Mouse (Mus musculus): ENCODE results near the gene Immp2l. TPM values are rescaled to one million over a fixed set of nuclear protein-coding genes. Genes with fewer than 3 reads are reported as not detected.
"Not testable (repeated sequence)": the region's sequence is repeated elsewhere in the genome, so short reads cannot be mapped to it uniquely, and the experiment has no call there.

Gene Immp2l
- total RNA-seq, 2 experiments from 2014 or later, result 9.5 to 14.0 TPM

DNA sequence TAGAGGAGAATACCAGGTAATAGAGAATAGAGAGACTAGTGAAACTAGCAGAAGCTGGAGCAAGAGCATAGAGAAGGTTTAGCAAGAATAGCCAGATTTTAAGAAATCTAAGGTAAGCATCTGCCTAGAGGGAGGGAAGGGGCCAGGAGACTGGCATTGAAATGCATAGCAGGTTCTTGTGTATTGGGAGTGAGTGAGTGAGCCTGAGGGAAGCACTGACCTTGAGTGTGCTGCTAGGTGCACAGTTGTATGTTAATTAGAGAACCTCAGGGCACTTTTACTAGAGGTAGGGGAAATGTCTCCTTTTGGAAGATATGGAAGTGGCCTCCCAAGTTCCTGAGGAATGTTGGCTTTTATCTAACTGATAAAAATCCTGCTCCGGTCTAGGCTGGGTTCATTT lies 705.9 kb downstream of the Immp2l start:
- H3K27ac ChIP-seq, result no peak overlapping the region
- no peak for DNase-seq

DNA sequence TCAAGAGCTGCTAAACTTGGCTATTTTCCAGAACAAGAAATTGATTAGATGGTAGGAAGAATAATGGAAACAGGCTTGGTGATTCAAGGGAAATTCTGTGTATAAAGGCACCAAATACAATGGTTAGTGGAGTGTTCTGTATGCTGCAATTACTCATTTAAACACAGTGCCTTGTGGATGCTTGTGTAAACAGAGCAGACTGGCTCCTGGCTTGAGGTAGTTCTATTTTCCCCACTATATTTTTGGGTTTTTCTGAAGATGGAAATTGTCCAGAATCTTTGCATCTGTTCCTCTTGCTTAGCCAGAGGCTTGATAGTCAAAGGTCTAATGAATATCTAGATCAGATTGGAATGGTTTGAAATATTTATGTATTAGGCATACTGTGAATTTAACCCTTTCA lies 709.3 kb downstream of the Immp2l start:
- Histone ChIP-seq H3K27ac (no peak overlapping the region), H3K4me3 (no peak overlapping the region)
- intact Hi-C loops (cut with DNase I), result no loop called here
- no peak for DNase-seq
- TF ChIP-seq CTCF (IDR thresholded peaks at IDR 0.05), result no peak

More for the DNA sequence above, 705.9 kb downstream of the Immp2l start:
- no peak overlapping the region for H3K4me3 ChIP-seq
- no peak for TF ChIP-seq CTCF (IDR thresholded peaks at IDR 0.05)
- intact Hi-C loops (cut with DNase I), result no loop called here

DNA sequence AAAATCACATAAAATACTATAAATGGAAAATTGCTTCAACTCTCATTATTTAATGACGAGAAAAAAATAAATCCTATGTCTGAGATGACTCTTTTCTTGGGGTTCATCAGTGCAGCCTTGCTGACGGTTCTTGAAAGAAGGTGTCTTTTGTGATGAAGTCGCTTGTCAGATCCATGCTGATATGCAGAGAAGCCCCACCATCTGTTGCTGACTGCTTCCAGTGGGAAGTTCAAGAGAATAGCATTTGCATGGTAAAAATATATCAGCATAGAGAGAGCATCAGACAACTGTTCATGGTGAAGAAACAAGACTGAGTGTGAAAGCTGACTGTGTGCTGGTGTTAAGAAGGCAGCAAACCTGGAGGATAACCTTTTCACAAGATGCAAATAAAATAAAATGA lies 719.0 kb downstream of the Immp2l start:
- DNase-seq, result no peak
- Histone ChIP-seq H3K27ac (no peak overlapping the region), H3K4me3 (no peak overlapping the region)
- intact Hi-C loops (cut with DNase I), result no loop called here
- no peak for TF ChIP-seq CTCF (IDR thresholded peaks at IDR 0.05)

DNA sequence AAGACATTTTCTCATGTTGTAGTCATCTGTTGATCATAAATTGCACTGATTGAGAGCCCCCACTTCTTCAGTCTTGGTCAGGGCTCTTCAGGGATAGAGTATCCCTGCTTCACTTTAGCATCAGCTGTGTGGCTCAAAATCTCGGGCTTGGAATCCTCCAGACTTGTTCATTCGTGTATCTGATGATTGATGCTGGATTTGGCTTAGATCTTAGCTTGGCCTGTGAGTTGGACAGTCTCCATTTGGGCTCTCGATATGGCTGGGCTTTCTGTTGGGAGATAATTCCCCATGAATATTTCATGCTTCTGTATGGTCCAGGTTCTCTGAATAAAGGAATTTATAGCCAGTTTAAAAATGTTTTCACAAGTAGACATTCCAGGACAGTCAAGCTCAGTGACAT lies 739.5 kb downstream of the Immp2l start:
- no peak overlapping the region for H3K4me3 ChIP-seq
- TF ChIP-seq CTCF (IDR thresholded peaks at IDR 0.05), result no peak
- no peak for DNase-seq
- intact Hi-C loops (cut with DNase I), result no loop called here
- no peak overlapping the region for H3K27ac ChIP-seq

DNA sequence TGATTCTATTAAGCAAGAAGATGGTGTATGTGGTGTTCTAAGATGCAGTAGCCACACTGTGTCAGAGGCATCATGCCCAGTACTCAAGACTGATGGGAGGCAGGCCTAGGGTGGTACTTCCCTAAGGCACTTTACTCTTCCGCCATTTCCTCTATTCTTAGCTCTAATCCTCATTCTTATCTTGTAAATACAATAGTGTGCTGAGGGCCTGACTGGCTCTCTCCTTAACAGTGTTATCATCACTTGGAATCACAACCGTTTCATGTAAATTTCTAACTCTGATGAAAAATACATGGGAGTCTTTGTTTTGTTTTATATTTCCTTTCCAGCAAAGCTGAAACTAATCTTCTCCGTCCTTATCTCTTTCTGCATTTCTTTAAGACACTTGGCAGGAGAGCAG lies 750.1 kb downstream of the Immp2l start:
- no peak overlapping the region for H3K27ac ChIP-seq
- DNase-seq, result no peak
- no peak for TF ChIP-seq CTCF (IDR thresholded peaks at IDR 0.05)
- no peak overlapping the region for H3K4me3 ChIP-seq
- intact Hi-C loops (cut with DNase I), result no loop called here

DNA sequence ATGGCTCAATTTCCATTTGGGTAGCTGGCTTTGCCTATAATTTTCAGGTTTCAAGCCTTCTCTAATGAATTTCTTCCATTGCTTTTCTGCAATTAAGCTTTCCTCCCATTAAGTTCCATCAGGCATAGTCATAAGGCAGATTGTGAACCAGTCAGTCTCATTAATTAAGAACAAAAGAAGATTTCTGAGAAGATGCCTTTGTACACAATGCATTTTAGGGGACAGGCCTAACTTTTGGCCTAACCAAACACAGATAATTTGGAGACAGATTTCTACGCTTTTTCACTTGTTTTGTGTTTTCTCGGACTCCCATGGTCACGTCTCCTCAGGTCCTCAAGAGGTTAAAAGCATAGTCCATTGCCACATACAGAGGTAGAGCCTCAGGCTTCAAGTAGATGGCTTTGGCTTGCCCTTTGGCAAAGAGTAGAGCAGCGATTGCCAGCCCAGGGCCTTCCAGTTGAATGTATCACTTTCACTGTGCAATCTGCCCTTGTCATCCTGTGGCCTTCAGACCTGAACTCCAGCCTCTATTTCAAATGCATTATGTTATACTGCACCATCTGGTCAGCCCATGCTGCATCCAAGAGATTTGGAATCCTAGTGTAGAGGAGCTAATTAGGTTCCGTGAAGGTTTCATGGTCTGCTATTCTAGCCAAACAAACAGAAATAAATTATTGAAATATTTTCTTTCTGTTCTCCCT lies 750.9 kb downstream of the Immp2l start:
- TF ChIP-seq CTCF (IDR thresholded peaks at IDR 0.05), result no peak
- peak; percentile 54 for DNase-seq

DNA sequence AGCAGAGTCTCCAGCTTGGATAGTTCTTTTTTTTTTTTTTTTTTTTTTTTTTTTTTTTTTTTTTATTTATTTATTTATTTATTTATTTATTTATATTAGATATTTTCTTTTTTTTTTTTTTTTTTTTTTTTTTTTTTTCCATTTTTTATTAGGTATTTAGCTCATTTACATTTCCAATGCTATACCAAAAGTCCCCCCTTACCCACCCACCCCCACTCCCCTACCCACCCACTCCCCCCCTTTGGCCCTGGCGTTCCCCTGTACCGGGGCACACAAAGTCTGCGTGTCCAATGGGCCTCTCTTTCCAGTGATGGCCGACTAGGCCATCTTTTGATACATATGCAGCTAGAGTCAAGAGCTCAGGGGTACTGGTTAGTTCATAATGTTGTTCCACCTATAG lies 753.9 kb downstream of the Immp2l start:
- DNase-seq; H3K4me3 ChIP-seq; H3K27ac ChIP-seq; intact Hi-C loops (cut with DNase I): not testable (repeated sequence)

More for the DNA sequence above, 750.9 kb downstream of the Immp2l start:
- H3K4me3 ChIP-seq, result no peak overlapping the region
- H3K27ac ChIP-seq, result no peak overlapping the region
- intact Hi-C loops (cut with DNase I), result no loop called here

DNA sequence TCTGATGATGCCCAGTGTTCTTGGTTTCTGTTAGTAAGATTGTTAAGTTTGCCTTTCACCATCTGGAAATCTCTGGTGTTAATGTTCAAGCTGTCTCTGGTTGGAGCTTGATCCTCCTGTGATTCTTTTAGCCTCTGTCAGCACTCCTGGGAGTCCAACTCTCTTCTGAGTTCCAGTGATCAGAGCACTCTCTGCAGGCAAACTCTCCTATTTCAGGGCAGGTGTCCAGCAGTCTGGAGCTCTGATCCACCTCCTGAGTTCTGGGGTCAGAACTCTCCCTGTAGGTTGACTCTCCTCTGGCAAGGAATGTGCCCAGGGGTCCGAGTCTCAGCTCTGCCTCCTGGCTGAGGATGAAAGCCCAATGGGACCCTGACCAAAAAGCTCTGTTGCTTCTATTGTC lies 769.8 kb downstream of the Immp2l start:
- intact Hi-C loops (cut with DNase I); H3K27ac ChIP-seq; DNase-seq; H3K4me3 ChIP-seq: not testable (repeated sequence)

DNA sequence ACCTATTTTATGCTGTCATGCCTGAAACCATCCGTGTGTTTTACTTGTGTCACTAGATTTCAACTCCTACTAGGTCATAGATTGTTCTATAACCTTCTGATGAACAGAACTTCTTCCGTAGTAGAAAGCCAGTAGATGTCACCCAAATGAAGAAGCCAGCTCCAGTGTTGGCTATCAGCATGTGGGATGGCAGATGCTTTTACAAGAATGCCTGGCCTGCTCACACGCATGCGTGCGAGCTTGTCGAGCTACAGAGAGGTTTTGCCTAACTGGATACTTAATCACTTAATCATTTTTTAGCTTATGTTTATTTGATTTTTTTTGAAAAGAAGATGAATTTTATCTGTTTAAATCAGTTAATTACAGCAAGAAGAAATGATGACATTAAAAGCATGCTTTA lies 805.6 kb downstream of the Immp2l start:
- DNase-seq, result no peak
- Histone ChIP-seq H3K27ac (no peak overlapping the region), H3K4me3 (no peak overlapping the region)
- TF ChIP-seq CTCF (IDR thresholded peaks at IDR 0.05), result no peak
- intact Hi-C loops (cut with DNase I), result no loop called here

DNA sequence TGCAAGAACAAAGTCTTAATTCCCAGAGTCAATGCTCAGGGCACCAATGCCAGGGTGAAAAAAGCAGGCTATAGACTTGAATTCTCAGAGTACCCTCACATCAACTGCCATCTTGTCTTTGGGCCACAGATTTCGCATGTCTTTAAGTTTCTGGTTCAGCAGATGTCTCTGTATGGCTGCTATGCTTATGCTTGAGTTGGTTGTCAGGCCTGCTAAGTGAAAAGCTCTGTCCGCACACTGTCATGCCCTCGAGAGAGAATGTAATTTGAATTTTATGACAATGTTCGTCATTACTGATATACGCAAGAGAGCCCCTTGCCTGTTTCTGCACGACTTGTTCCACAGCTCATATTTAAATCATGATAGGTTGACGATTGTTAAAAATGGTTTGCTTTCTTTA lies 807.8 kb downstream of the Immp2l start:
- DNase-seq, result no peak
- Histone ChIP-seq H3K27ac (no peak overlapping the region), H3K4me3 (no peak overlapping the region)
- intact Hi-C loops (cut with DNase I), result no loop called here
- TF ChIP-seq CTCF (IDR thresholded peaks at IDR 0.05), result no peak

DNA sequence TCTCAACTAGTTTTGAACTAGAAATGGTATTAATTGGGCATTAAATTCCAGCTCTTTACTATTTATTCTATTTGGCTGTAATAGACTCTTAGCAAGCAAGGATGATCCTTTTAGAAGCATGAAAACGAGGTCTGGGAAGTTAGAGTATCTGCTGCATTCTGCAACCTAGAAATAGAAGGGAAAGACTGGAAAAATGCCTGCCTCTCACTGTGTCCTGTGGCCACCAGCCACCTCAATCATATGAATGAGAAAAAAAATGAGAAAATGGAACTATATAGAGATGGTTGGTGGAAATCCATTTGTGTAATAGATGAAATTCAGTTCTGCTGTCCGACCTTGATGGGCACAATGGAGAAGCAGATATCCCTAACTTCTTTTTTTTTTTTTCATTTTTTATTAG lies 810.8 kb downstream of the Immp2l start:
- intact Hi-C loops (cut with DNase I), result no loop called here
- Histone ChIP-seq H3K4me3 (no peak overlapping the region), H3K27ac (no peak overlapping the region)
- TF ChIP-seq CTCF (IDR thresholded peaks at IDR 0.05), result no peak
- DNase-seq, result no peak

DNA sequence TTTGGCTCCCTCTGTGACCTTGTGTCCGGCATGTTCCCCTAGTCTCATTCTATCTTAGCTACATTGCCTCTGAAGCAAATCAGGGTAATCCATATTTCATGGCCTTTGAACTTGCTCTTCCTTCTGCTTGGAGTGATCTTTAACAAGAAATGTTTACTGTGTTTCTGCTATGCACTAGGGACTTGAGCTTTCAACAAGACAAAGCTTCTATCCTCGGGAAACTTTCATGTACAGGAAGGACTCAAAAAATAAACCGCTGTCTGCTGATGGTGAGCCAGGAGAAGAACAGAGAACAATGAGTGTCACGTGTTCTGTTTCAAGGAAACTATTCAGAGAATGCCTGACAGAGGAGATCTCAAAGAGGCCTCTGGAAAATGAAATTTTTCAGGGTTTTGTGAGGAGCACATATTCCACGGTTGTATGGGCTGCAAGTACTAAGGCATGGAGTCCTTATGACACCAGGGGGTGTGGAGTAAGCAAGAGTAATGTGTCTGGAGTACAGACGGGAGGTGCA lies 814.5 kb downstream of the Immp2l start:
- no peak for DNase-seq
- intact Hi-C loops (cut with DNase I), result no loop called here
- no peak overlapping the region for H3K27ac ChIP-seq
- H3K4me3 ChIP-seq, result no peak overlapping the region
- TF ChIP-seq CTCF (IDR thresholded peaks at IDR 0.05), result no peak

DNA sequence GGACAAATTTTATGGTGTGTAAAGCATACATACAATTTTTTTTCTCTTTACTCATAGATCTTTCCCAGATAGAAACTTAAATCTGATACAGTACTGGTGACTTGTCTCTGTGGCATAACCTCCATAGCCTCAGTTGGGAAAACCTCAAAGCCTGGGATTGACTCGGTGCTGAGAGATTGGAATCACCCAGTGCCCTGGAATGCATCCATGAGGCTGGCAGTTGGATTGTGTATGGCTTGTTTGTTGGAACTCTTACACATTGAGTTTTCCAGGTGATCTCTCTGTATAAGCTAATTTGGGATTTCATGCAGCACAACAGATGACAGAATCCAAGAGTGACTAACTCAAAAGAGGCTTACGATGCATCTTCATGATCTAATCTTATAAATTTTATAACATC lies 815.4 kb downstream of the Immp2l start:
- no peak for TF ChIP-seq CTCF (IDR thresholded peaks at IDR 0.05)
- Histone ChIP-seq H3K27ac (no peak overlapping the region), H3K4me3 (no peak overlapping the region)
- DNase-seq, result no peak
- intact Hi-C loops (cut with DNase I), result no loop called here

DNA sequence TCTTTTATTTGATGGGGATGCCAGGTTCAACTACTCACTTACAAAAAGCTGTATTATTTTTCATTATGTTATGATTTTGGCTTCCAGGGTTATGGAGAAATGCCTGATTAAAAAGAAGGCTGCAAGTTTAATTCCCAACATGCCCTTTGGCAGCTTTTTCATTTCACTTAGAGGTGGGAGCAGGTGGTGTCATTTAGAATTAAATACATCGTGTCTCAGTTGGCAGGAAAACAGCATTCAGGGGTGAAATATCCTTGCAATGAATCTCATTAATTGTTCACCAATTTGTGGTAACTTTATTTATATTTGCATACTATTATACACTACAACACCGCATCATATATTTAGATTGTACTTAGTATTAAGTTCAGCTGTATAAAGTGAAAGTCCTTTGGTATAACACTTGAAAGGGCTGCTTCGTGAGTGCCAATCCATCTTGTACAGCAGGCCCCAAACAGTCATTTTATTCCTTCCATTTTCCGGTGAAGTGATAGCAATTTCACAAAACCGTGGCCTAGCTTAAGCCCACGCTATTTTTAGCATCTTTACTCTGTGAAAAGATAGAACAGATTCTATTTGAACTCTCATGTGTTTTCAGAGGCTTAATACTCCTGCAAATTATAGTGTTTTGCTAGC lies 818.9 kb downstream of the Immp2l start:
- H3K4me3 ChIP-seq, result no peak overlapping the region
- no peak overlapping the region for H3K27ac ChIP-seq
- no peak for DNase-seq
- intact Hi-C loops (cut with DNase I), result no loop called here
- TF ChIP-seq CTCF (IDR thresholded peaks at IDR 0.05), result no peak

Data from gastrocnemius, adult 2 months (tissue).